Mouse (Mus musculus): ENCODE results near the gene Gm960. TPM values are rescaled to one million over a fixed set of nuclear protein-coding genes. Genes with fewer than 3 reads are reported as not detected.

Gm960 gene
- polyA plus RNA-seq, 1 experiment, result 0.96 TPM

DNA sequence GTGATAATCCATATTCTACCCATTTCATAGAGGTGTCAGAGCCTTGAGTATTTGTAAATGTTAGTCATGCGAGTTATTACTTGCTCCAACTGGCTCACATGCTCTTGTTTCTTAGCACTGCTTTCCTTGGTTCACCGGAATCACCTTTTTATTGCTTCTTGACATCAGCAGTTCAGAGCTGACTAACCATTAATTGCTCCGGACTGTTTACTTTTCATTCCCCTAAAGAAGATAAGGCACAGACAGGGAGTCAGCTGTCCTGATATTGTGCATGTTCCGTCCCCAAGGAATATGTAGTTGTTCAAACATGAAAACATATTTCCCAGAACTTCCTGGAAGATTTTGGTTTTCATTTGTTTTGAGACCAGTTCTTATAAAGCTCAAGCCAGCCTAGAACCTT is 27.7 kb downstream of the Gm960 start:
- Histone ChIP-seq H3K79me2 (ENCODE audit: control insufficient read depth, insufficient read depth) (no peaks in the 10 kb centered on the region), H3K36me3 (ENCODE audit: control insufficient read depth, insufficient read depth) (no peaks in the 10 kb centered on the region), H3K27me3 (ENCODE audit: control insufficient read depth, insufficient read depth, insufficient read length) (no peaks in the 10 kb centered on the region), H3ac (ENCODE audit: control insufficient read depth, insufficient read length, low read depth) (no peak overlapping the region), H3K4me3 (ENCODE audit: insufficient read depth, poor library complexity, severe bottlenecking) (no peak overlapping the region), H3K79me3 (ENCODE audit: low read depth) (no peaks in the 10 kb centered on the region)
- no peak for TF ChIP-seq USF1 (IDR thresholded peaks at IDR 0.05; ENCODE audit: low read depth)
- TF ChIP-seq MYOG (IDR thresholded peaks at IDR 0.05; ENCODE audit: control insufficient read depth, extremely low read depth, insufficient read length), result no peak
- TF ChIP-seq MAX (IDR thresholded peaks at IDR 0.05), result no peak
- no peak for TF ChIP-seq CTCF (IDR thresholded peaks at IDR 0.05; ENCODE audit: control insufficient read depth, insufficient read depth, insufficient read length)
- TF ChIP-seq CEBPB (IDR thresholded peaks at IDR 0.05; ENCODE audit: low read depth), result no peak
- no peak for TF ChIP-seq FOSL1 (IDR thresholded peaks at IDR 0.05; ENCODE audit: insufficient read depth, low read length, poor library complexity, severe bottlenecking)
- TF ChIP-seq MYOD1 (IDR thresholded peaks at IDR 0.05; ENCODE audit: control insufficient read depth, insufficient read length, low read depth), result peak; percentile 81

DNA sequence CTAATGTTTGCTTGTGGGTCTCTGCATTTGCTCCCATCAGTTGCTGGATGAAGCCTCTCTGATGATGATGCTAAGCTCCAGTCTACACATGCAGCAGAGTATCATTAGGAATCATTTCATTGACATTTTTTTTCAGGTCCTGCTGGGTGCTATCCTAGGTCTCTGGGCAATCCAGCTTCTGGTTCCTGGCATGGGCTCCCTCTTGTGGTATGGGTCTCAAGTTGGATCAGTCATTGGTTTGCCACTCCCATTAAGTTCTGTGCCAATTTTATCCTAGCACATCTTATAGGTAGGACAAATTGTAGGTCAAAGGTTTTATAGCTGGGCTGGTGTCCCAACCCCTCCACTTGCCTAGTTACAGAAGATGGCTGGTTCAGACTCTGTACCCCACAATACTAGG is 31.7 kb downstream of the Gm960 start:
- Histone ChIP-seq H3K27me3 (ENCODE audit: control insufficient read depth, insufficient read depth, insufficient read length) (no peaks in the 10 kb centered on the region), H3K79me3 (ENCODE audit: low read depth) (no peaks in the 10 kb centered on the region), H3ac (ENCODE audit: control insufficient read depth, insufficient read length, low read depth) (no peak overlapping the region), H3K79me2 (ENCODE audit: control insufficient read depth, insufficient read depth) (no peaks in the 10 kb centered on the region), H3K4me3 (ENCODE audit: insufficient read depth, poor library complexity, severe bottlenecking) (no peak overlapping the region), H3K36me3 (ENCODE audit: control insufficient read depth, insufficient read depth) (no peaks in the 10 kb centered on the region)
- TF ChIP-seq CEBPB (IDR thresholded peaks at IDR 0.05; ENCODE audit: low read depth) (no peak), CTCF (IDR thresholded peaks at IDR 0.05; ENCODE audit: control insufficient read depth, insufficient read depth, insufficient read length) (no peak), MAX (IDR thresholded peaks at IDR 0.05) (no peak), USF1 (IDR thresholded peaks at IDR 0.05; ENCODE audit: low read depth) (no peak), MYOG (IDR thresholded peaks at IDR 0.05; ENCODE audit: control insufficient read depth, extremely low read depth, insufficient read length) (no peak), FOSL1 (IDR thresholded peaks at IDR 0.05; ENCODE audit: insufficient read depth, low read length, poor library complexity, severe bottlenecking) (no peak), MYOD1 (IDR thresholded peaks at IDR 0.05; ENCODE audit: control insufficient read depth, insufficient read length, low read depth) (no peak)

DNA sequence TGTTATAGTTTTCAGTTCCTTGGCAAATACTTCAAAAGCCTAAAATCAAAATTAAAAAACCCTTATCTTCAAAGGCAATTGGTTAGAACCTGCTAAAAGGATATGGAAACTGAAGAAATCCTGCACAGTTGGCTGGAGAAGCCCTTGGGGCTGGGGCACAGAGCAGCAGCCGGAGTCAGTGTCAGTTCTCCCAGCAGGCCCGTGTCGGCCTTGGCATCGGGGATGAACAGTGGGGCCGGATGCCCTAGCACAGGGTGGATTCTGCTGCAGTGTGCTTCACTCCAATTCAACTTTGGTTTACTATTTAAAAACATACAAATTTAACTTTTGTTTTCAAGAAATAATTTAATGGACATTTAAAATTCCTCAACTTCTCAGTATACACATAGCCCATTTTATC is 40.3 kb downstream of the Gm960 start:
- TF ChIP-seq FOSL1 (IDR thresholded peaks at IDR 0.05; ENCODE audit: insufficient read depth, low read length, poor library complexity, severe bottlenecking), result no peak
- no peak for TF ChIP-seq USF1 (IDR thresholded peaks at IDR 0.05; ENCODE audit: low read depth)
- TF ChIP-seq MYOD1 (IDR thresholded peaks at IDR 0.05; ENCODE audit: control insufficient read depth, insufficient read length, low read depth), result no peak
- H3K27me3 ChIP-seq (ENCODE audit: control insufficient read depth, insufficient read depth, insufficient read length), result peaks cover 3% of the 10 kb centered on the region
- H3K79me3 ChIP-seq (ENCODE audit: low read depth), result no peaks in the 10 kb centered on the region
- no peak overlapping the region for H3K4me3 ChIP-seq (ENCODE audit: insufficient read depth, poor library complexity, severe bottlenecking)
- no peaks in the 10 kb centered on the region for H3K79me2 ChIP-seq (ENCODE audit: control insufficient read depth, insufficient read depth)
- H3ac ChIP-seq (ENCODE audit: control insufficient read depth, insufficient read length, low read depth), result no peak overlapping the region
- no peaks in the 10 kb centered on the region for H3K36me3 ChIP-seq (ENCODE audit: control insufficient read depth, insufficient read depth)

DNA sequence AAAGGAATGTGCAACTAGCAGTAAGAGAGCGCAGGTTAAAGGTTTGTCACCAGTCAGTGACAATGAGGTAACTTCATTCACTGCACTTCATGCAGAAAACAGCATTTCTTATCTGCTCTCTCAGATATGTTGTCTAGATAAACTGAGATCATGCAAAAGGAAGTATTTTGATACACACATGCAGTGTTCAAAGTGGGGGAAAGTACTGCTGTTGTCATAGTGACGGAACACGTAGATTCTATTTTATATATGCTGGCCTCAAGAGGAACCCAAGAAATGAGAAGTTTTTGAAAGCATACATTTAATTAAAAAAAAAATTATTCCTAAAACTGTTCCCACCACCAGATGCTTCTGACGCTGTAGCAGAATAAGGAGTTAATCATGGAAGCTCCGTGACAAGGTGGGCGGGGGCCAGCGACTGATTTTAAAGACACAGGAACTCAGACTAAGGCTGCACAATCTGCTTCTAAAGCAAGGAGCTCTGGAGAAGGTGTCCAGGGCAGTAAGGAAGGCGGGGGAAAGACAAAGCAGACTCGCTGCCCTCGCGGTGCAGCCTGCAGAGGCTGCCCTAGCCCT is 51.5 kb downstream of the Gm960 start:
- H3K79me3 ChIP-seq (ENCODE audit: low read depth), result no peaks in the 10 kb centered on the region
- H3ac ChIP-seq (ENCODE audit: control insufficient read depth, insufficient read length, low read depth), result no peak overlapping the region
- TF ChIP-seq FOSL1 (IDR thresholded peaks at IDR 0.05; ENCODE audit: insufficient read depth, low read length, poor library complexity, severe bottlenecking), result no peak
- no peak overlapping the region for H3K4me3 ChIP-seq (ENCODE audit: insufficient read depth, poor library complexity, severe bottlenecking)
- H3K27me3 ChIP-seq (ENCODE audit: control insufficient read depth, insufficient read depth, insufficient read length), result no peaks in the 10 kb centered on the region
- no peaks in the 10 kb centered on the region for H3K79me2 ChIP-seq (ENCODE audit: control insufficient read depth, insufficient read depth)
- no peaks in the 10 kb centered on the region for H3K36me3 ChIP-seq (ENCODE audit: control insufficient read depth, insufficient read depth)

DNA sequence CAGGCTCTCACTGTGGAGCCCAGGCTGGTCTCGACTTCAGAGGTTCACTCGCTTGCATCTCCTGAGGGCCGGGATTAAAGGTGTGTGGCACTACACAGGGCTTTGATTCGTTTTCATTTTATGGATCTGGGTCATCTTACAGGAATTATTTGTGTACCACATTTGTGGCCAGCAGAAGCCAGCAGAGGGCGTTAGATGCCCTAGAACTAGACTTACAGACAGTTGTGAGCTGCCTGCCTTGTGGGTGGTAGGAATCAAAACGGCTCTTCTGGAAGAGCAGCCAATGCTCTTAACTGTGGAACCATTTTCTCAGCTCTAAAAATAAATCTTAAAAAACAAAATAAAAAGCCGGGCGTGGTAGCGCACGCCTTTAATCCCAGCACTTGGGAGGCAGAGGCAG is 54.2 kb downstream of the Gm960 start:
- TF ChIP-seq MYOD1 (IDR thresholded peaks at IDR 0.05; ENCODE audit: control insufficient read depth, insufficient read length, low read depth) (no peak), CTCF (IDR thresholded peaks at IDR 0.05; ENCODE audit: control insufficient read depth, insufficient read depth, insufficient read length) (no peak), FOSL1 (IDR thresholded peaks at IDR 0.05; ENCODE audit: insufficient read depth, low read length, poor library complexity, severe bottlenecking) (no peak), CEBPB (IDR thresholded peaks at IDR 0.05; ENCODE audit: low read depth) (no peak), USF1 (IDR thresholded peaks at IDR 0.05; ENCODE audit: low read depth) (no peak), MAX (IDR thresholded peaks at IDR 0.05) (no peak), MYOG (IDR thresholded peaks at IDR 0.05; ENCODE audit: control insufficient read depth, extremely low read depth, insufficient read length) (no peak)
- Histone ChIP-seq H3K36me3 (ENCODE audit: control insufficient read depth, insufficient read depth) (no peaks in the 10 kb centered on the region), H3K27me3 (ENCODE audit: control insufficient read depth, insufficient read depth, insufficient read length) (no peaks in the 10 kb centered on the region), H3K79me2 (ENCODE audit: control insufficient read depth, insufficient read depth) (no peaks in the 10 kb centered on the region), H3K4me3 (ENCODE audit: insufficient read depth, poor library complexity, severe bottlenecking) (no peak overlapping the region), H3K79me3 (ENCODE audit: low read depth) (no peaks in the 10 kb centered on the region), H3ac (ENCODE audit: control insufficient read depth, insufficient read length, low read depth) (no peak overlapping the region)

DNA sequence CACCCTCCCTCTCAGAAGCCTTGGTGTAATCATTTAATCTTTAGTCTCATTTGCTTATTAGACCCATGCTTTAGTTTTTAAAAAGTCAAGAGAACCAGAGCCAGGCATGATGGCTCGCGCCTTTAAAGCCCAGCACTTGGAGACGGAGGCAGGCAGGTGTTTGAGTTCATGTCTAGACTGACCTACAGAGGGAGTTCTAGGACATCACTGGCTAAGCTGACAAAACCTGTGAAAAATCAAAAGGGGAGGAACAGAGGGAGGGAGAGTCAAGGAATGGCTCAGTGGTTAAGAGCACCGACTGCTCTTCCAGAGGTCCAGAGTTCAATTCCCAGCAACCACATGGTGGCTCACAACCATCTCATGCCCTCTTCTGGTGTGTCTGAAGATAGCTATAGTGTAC is 62.5 kb downstream of the Gm960 start:
- H3K79me3 ChIP-seq (ENCODE audit: low read depth), result no peaks in the 10 kb centered on the region
- H3K4me3 ChIP-seq (ENCODE audit: insufficient read depth, poor library complexity, severe bottlenecking), result no peak overlapping the region
- no peaks in the 10 kb centered on the region for H3K36me3 ChIP-seq (ENCODE audit: control insufficient read depth, insufficient read depth)
- H3K79me2 ChIP-seq (ENCODE audit: control insufficient read depth, insufficient read depth), result no peaks in the 10 kb centered on the region
- TF ChIP-seq MYOD1 (IDR thresholded peaks at IDR 0.05; ENCODE audit: control insufficient read depth, insufficient read length, low read depth) (no peak), MYOG (IDR thresholded peaks at IDR 0.05; ENCODE audit: control insufficient read depth, extremely low read depth, insufficient read length) (no peak), USF1 (IDR thresholded peaks at IDR 0.05; ENCODE audit: low read depth) (no peak), FOSL1 (IDR thresholded peaks at IDR 0.05; ENCODE audit: insufficient read depth, low read length, poor library complexity, severe bottlenecking) (no peak), CEBPB (IDR thresholded peaks at IDR 0.05; ENCODE audit: low read depth) (no peak), CTCF (IDR thresholded peaks at IDR 0.05; ENCODE audit: control insufficient read depth, insufficient read depth, insufficient read length) (no peak), MAX (IDR thresholded peaks at IDR 0.05) (no peak)
- no peaks in the 10 kb centered on the region for H3K27me3 ChIP-seq (ENCODE audit: control insufficient read depth, insufficient read depth, insufficient read length)
- no peak overlapping the region for H3ac ChIP-seq (ENCODE audit: control insufficient read depth, insufficient read length, low read depth)
